Mouse (Mus musculus): ENCODE data around the gene Fbn1. TPM values are rescaled to one million over a fixed set of nuclear protein-coding genes. Genes with fewer than 3 reads are reported as not detected.

Gene Fbn1
- polyA plus RNA-seq, 1 experiment, result 16.1 TPM

- no peak for DNase-seq (ENCODE audit: low spot score)
Observed at GRCm38 (mm10) chr2:125501526-125501925, 6.3 kb downstream of the Fbn1 start.

GRCm38 (mm10) chr2:125498216-125498615, 9.6 kb downstream of the Fbn1 start:
- DNase-seq (ENCODE audit: low spot score), result no peak

GRCm38 (mm10) chr2:125496696-125497095, 11.1 kb downstream of the Fbn1 start:
- no peak for DNase-seq (ENCODE audit: low spot score)

GRCm38 (mm10) chr2:125494831-125495812, 12.7 kb downstream of the Fbn1 start:
- no peak for DNase-seq (ENCODE audit: low spot score)

GRCm38 (mm10) chr2:125494291-125494690, 13.5 kb downstream of the Fbn1 start:
- no peak for DNase-seq (ENCODE audit: low spot score)

- no peak for DNase-seq (ENCODE audit: low spot score)
Observed at GRCm38 (mm10) chr2:125492050-125492900, 15.5 kb downstream of the Fbn1 start.

GRCm38 (mm10) chr2:125489979-125490378, 17.8 kb downstream of the Fbn1 start:
- no peak for DNase-seq (ENCODE audit: low spot score)

- no peak for DNase-seq (ENCODE audit: low spot score)
Observed at GRCm38 (mm10) chr2:125484910-125485309, 22.9 kb downstream of the Fbn1 start.

- no peak for DNase-seq (ENCODE audit: low spot score)
Observed at GRCm38 (mm10) chr2:125484164-125484563, 23.6 kb downstream of the Fbn1 start.

GRCm38 (mm10) chr2:125481531-125482317, 26.1 kb downstream of the Fbn1 start:
- no peak for DNase-seq (ENCODE audit: low spot score)

- DNase-seq (ENCODE audit: low spot score), result no peak
Observed at GRCm38 (mm10) chr2:125481116-125481515, 26.7 kb downstream of the Fbn1 start.

GRCm38 (mm10) chr2:125480057-125480456, 27.7 kb downstream of the Fbn1 start:
- DNase-seq (ENCODE audit: low spot score), result no peak

GRCm38 (mm10) chr2:125478705-125479104, 29.1 kb downstream of the Fbn1 start:
- no peak for DNase-seq (ENCODE audit: low spot score)

- DNase-seq (ENCODE audit: low spot score), result no peak
Observed at GRCm38 (mm10) chr2:125477367-125477766, 30.4 kb downstream of the Fbn1 start.

- no peak for DNase-seq (ENCODE audit: low spot score)
Observed at GRCm38 (mm10) chr2:125476231-125476630, 31.6 kb downstream of the Fbn1 start.

GRCm38 (mm10) chr2:125474690-125475089, 33.1 kb downstream of the Fbn1 start:
- no peak for DNase-seq (ENCODE audit: low spot score)

GRCm38 (mm10) chr2:125473228-125473627, 34.6 kb downstream of the Fbn1 start:
- no peak for DNase-seq (ENCODE audit: low spot score)

GRCm38 (mm10) chr2:125471721-125472120, 36.1 kb downstream of the Fbn1 start:
- no peak for DNase-seq (ENCODE audit: low spot score)

- no peak for DNase-seq (ENCODE audit: low spot score)
Observed at GRCm38 (mm10) chr2:125470553-125471295, 37.1 kb downstream of the Fbn1 start.

- no peak for DNase-seq (ENCODE audit: low spot score)
Observed at GRCm38 (mm10) chr2:125464036-125464435, 43.8 kb downstream of the Fbn1 start.

GRCm38 (mm10) chr2:125459087-125459486, 48.7 kb downstream of the Fbn1 start:
- no peak for DNase-seq (ENCODE audit: low spot score)
